Comparison of ENCODE assay signal across 9 mouse cellular contexts in genomic region chr6:61063129-61063528, GRCm38 (mm10).
DNase-seq lines count a peak whose midpoint lies in the region; ATAC-seq and TF ChIP-seq lines count a peak whose summit lies in the region.
"Had no signal": no experiment of that assay in that cellular context is flagged by ENCODE, and none has a peak within 500 bp of the region (broad histone marks: within the 10 kb centered on the region; RNA-seq: fewer than 3 reads in every experiment).

No protein-coding gene starts in this region.

- H3K27me3 ChIP-seq in cerebellum, adult 2 months (ENCODE audit: control insufficient read depth, insufficient read depth, low read length): no peaks in the 10 kb centered on the region
- no peaks in the 10 kb centered on the region for H3K27me3 ChIP-seq in midbrain, embryonic 14.5 days (ENCODE audit: control insufficient read depth, insufficient read depth, low read length)
- no peaks in the 10 kb centered on the region for H3K27me3 ChIP-seq in midbrain, embryonic 11.5 days (ENCODE audit: control insufficient read depth, insufficient read depth, low read length)

- H3K9me3 ChIP-seq in midbrain, embryonic 14.5 days (ENCODE audit: control insufficient read depth, low read length): no peaks in the 10 kb centered on the region
- H3K9me3 ChIP-seq in midbrain, embryonic 11.5 days (ENCODE audit: control insufficient read depth, low read length): no peaks in the 10 kb centered on the region

- WGBS in cerebellum, adult 2 months: 22% methylated on average over 4 of the region's 4 CpGs
- 35% methylated on average over 4 of the region's 4 CpGs for WGBS in midbrain, embryonic 14.5 days
- 47% methylated on average over 4 of the region's 4 CpGs for WGBS in midbrain, embryonic 11.5 days

- H3K4me1 ChIP-seq in cerebellum, adult 2 months (ENCODE audit: control insufficient read depth, insufficient read depth, low read length): no peaks in the 10 kb centered on the region
- H3K4me1 ChIP-seq in midbrain, embryonic 14.5 days (ENCODE audit: control insufficient read depth, insufficient read depth, low read length): peaks cover 14% of the 10 kb centered on the region
- peaks cover 14% of the 10 kb centered on the region for H3K4me1 ChIP-seq in midbrain, embryonic 11.5 days (ENCODE audit: control insufficient read depth, insufficient read depth, low read length)

- TF ChIP-seq CTCF in cerebellum, adult 2 months (IDR thresholded peaks at IDR 0.05; ENCODE audit: borderline replicate concordance, insufficient read depth, low read depth, low read length): 0 out of 2 replicates have a peak, but pooled peaks have one; percentile 7

- DNase-seq in cerebellum, adult 2 months: peak in 1 of 2 experiments; percentile 18
- DNase-seq in midbrain, embryonic 14.5 days: peak; percentile 78
- DNase-seq in midbrain, embryonic 11.5 days (ENCODE audit: low spot score, missing footprints): no peak
- DNase-seq in lung, postnatal 10 days: peak; percentile 36
- no peak for DNase-seq in spleen, postnatal 14 days (ENCODE audit: low spot score in 2 of 2)

- H3K4me2 ChIP-seq in midbrain, embryonic 14.5 days (ENCODE audit: low read length): no peak overlapping the region
- no peak overlapping the region for H3K4me2 ChIP-seq in midbrain, embryonic 11.5 days

- no peaks in the 10 kb centered on the region for H3K36me3 ChIP-seq in midbrain, embryonic 14.5 days (ENCODE audit: control insufficient read depth, insufficient read depth, low read length)
- H3K36me3 ChIP-seq in midbrain, embryonic 11.5 days (ENCODE audit: control insufficient read depth, insufficient read depth, low read length): no peaks in the 10 kb centered on the region

- TF ChIP-seq POLR2A in cerebellum, adult 2 months (IDR thresholded peaks at IDR 0.05; ENCODE audit: borderline replicate concordance, insufficient read depth, low read length): no peak

- no peak for ATAC-seq in cerebellum, adult (ENCODE audit: insufficient number of reproducible peaks, low FRiP score, low TSS enrichment)
- ATAC-seq in midbrain, embryonic 14.5 days (ENCODE audit: low FRiP score, low TSS enrichment): no peak
- no peak for ATAC-seq in midbrain, embryonic 11.5 days (ENCODE audit: low FRiP score)
- peak; percentile 52; the same call in 1 of the 2 replicates for ATAC-seq in common myeloid progenitor, adult 5-6 weeks (replicated peaks; ENCODE audit: low read depth, poor library complexity, severe bottlenecking)
- ATAC-seq in erythroid progenitor cell, adult 5-6 weeks (replicated peaks; ENCODE audit: low FRiP score, poor library complexity, severe bottlenecking): no peak

- H3K4me3 ChIP-seq in cerebellum, adult 2 months (replicated peaks; ENCODE audit: insufficient read depth, low read depth, low read length): no peak overlapping the region
- H3K4me3 ChIP-seq in midbrain, embryonic 14.5 days (replicated peaks; ENCODE audit: low read depth, low read length): no peak overlapping the region
- no peak overlapping the region for H3K4me3 ChIP-seq in midbrain, embryonic 11.5 days (ENCODE audit: low read depth, low read length)
- H3K4me3 ChIP-seq: myocyte had no signal

- no peak overlapping the region for H3K9ac ChIP-seq in midbrain, embryonic 14.5 days (replicated peaks; ENCODE audit: low read length)
- no peak overlapping the region for H3K9ac ChIP-seq in midbrain, embryonic 11.5 days (ENCODE audit: low read length)

- H3K27ac ChIP-seq in cerebellum, adult 2 months (ENCODE audit: insufficient read depth, low read length): no peak overlapping the region
- no peak overlapping the region for H3K27ac ChIP-seq in midbrain, embryonic 14.5 days (replicated peaks; ENCODE audit: low read depth, low read length)
- no peak overlapping the region for H3K27ac ChIP-seq in midbrain, embryonic 11.5 days (ENCODE audit: low read depth, low read length)

Comparison
In these comparisons a context has a peak if more than half of its experiments do, and no peak if none do; other contexts are left out.
1. DNase-seq: peak in midbrain, embryonic 14.5 days (single experiment) and lung, postnatal 10 days (single experiment); none in midbrain, embryonic 11.5 days (single experiment) and spleen, postnatal 14 days (0 of 2).